Mouse (Mus musculus) forebrain, postnatal 0 days (tissue): ENCODE measurements around the gene Aplp1. TPM values are rescaled to one million over a fixed set of nuclear protein-coding genes. Genes with fewer than 3 reads are reported as not detected.

Experiments
- ATAC-seq: fragments of 200-750 bp; cut with Nextera tagmentation; 2 replicates; pipeline ENCODE4 v1.8.0; 2017; ENCODE audit warnings: mild to moderate bottlenecking, moderate library complexity
- DNase-seq: peaks from one replicate; pipeline ENCODE4 v3.0.0-alpha.2; 2015
- H3K27ac ChIP-seq: fragments of 300-500 bp; sonication (generic); 2 replicates; pipeline ENCODE4 v1.5.1; 2014; ENCODE audit warnings: low read depth, mild to moderate bottlenecking, antibody characterized with exemption, low read length, moderate library complexity, mixed read lengths
- H3K27me3 ChIP-seq: fragments of 300-500 bp; sonication (generic); 2 replicates; pipeline ENCODE4 v1.6.1; 2014; ENCODE audit warnings: mild to moderate bottlenecking, low read length, mixed read lengths; ENCODE audit not compliant: insufficient read depth
- H3K36me3 ChIP-seq: fragments of 300-500 bp; sonication (generic); 2 replicates; pipeline ENCODE4 v1.6.1; 2014; ENCODE audit warnings: mild to moderate bottlenecking, moderate library complexity; ENCODE audit not compliant: insufficient read depth
- H3K4me1 ChIP-seq: fragments of 300-500 bp; sonication (generic); 2 replicates; pipeline ENCODE4 v1.6.1; 2014; ENCODE audit warnings: antibody characterized with exemption; ENCODE audit not compliant: insufficient read depth
- H3K4me2 ChIP-seq: fragments of 300-500 bp; sonication (generic); 2 replicates; pipeline ENCODE4 v1.6.1; 2014; ENCODE audit warnings: low read depth, mild to moderate bottlenecking, moderate library complexity
- H3K4me3 ChIP-seq: fragments of 300-500 bp; sonication (generic); 2 replicates; pipeline ENCODE4 v1.5.1; 2014; ENCODE audit warnings: low read depth, low read length, mixed read lengths
- H3K9ac ChIP-seq: fragments of 300-500 bp; sonication (generic); 2 replicates; pipeline ENCODE4 v1.6.1; 2014; ENCODE audit warnings: mild to moderate bottlenecking
- H3K9me3 ChIP-seq: fragments of 300-500 bp; sonication (generic); 2 replicates; pipeline ENCODE4 v1.6.1; 2016; ENCODE audit warnings: low read length
- CTCF ChIP-seq: sonication (generic); IDR thresholded peaks from 2 replicates; pipeline ENCODE4 v1.5.1; 2016; ENCODE audit warnings: antibody characterized with exemption, control low read depth, low read depth
- WGBS: fragments of 180-500 bp; shearing (Covaris S2); extraction: QIAGEN DNeasy Blood & Tissue Kit; methylation state at CpG from one replicate; pipeline ENCODE4 v1.1.7; 2014; 5-methylcytosine and 5-hydroxymethylcytosine counted together
- polyA plus RNA-seq: library from polyadenylated mRNA; unstranded; fragments of >200 nt; fragmentation: Nextera tagmentation; extraction: Ambion mirVana; gene quantifications from 2 replicates; pipeline ENCODE4 v1.2.1, GENCODE M21; 2015
- total RNA-seq: library from RNA; depleted of rRNA; stranded (reverse); fragments of >200 nt; gene quantifications from 2 replicates; pipeline ENCODE4 v1.2.3, GENCODE M21; 2014; rRNA removed

Gene Aplp1
- total and polyA plus RNA-seq, 2 experiments from 2014 or later, result 834 to 867 TPM

GRCm38 (mm10) chr7:30394379-30394778 is 51.0 kb downstream of the Aplp1 start:
- H3K27ac ChIP-seq, result no peak overlapping the region
- no peak overlapping the region for H3K9ac ChIP-seq
- DNase-seq (peak; percentile 28), ATAC-seq (peak; percentile 60)
- H3K4me2 ChIP-seq, result no peak overlapping the region
- no peak overlapping the region for H3K4me3 ChIP-seq
- H3K4me1 ChIP-seq, result no peaks in the 10 kb centered on the region
- WGBS, result 64% methylated on average over 11 of the region's 11 CpGs
- no peaks in the 10 kb centered on the region for H3K27me3 ChIP-seq
- no peak for TF ChIP-seq CTCF
- H3K9me3 ChIP-seq, result no peaks in the 10 kb centered on the region
- no peaks in the 10 kb centered on the region for H3K36me3 ChIP-seq

GRCm38 (mm10) chr7:30393631-30394030 is 51.7 kb downstream of the Aplp1 start:
- no peaks in the 10 kb centered on the region for H3K36me3 ChIP-seq
- no peak overlapping the region for H3K4me2 ChIP-seq
- no peak for TF ChIP-seq CTCF
- H3K9ac ChIP-seq, result no peak overlapping the region
- H3K9me3 ChIP-seq, result no peaks in the 10 kb centered on the region
- 85% methylated on average over 4 of the region's 4 CpGs for WGBS
- no peaks in the 10 kb centered on the region for H3K27me3 ChIP-seq
- H3K27ac ChIP-seq, result no peak overlapping the region
- DNase-seq (no peak), ATAC-seq (no peak)
- H3K4me3 ChIP-seq, result no peak overlapping the region
- H3K4me1 ChIP-seq, result no peaks in the 10 kb centered on the region

- no peak for TF ChIP-seq CTCF
- H3K9me3 ChIP-seq, result no peaks in the 10 kb centered on the region
- no peak overlapping the region for H3K4me2 ChIP-seq
- H3K36me3 ChIP-seq, result no peaks in the 10 kb centered on the region
- H3K27me3 ChIP-seq, result no peaks in the 10 kb centered on the region
- DNase-seq (no peak), ATAC-seq (no peak)
- H3K4me1 ChIP-seq, result no peaks in the 10 kb centered on the region
- no peak overlapping the region for H3K4me3 ChIP-seq
- no peak overlapping the region for H3K9ac ChIP-seq
- no peak overlapping the region for H3K27ac ChIP-seq
- WGBS, result 77% methylated on average over 4 of the region's 4 CpGs
These were observed 52.4 kb downstream of the Aplp1 start for GRCm38 (mm10) chr7:30392746-30393520.

Other genes starting within 250 kb of the Aplp1 start
Only the 30 nearest of the 34 such genes appear.
- gene Tbcb, start 213.3 kb downstream of the Aplp1 start, total RNA-seq, result 151 and 204 TPM in 2 replicates
- 475 and 558 TPM in 2 replicates for gene Tbcb, start 213.3 kb downstream of the Aplp1 start, polyA plus RNA-seq
- not detected in 2 replicates for gene Ovol3, start 209.8 kb downstream of the Aplp1 start, total RNA-seq
- gene Ovol3, start 209.8 kb downstream of the Aplp1 start, polyA plus RNA-seq, result not detected in 2 replicates
- gene Thap8, start 165.4 kb downstream of the Aplp1 start, total RNA-seq, result 0.52 TPM in 1 of 2 replicates, not detected in the other
- gene Thap8, start 165.4 kb downstream of the Aplp1 start, polyA plus RNA-seq, result 0.45 TPM in 2 replicates
- 2.0 and 3.2 TPM in 2 replicates for gene Wdr62, start 165.1 kb downstream of the Aplp1 start, total RNA-seq
- gene Wdr62, start 165.1 kb downstream of the Aplp1 start, polyA plus RNA-seq, result 2.7 and 2.9 TPM in 2 replicates
- gene Clip3, start 153.8 kb downstream of the Aplp1 start, total RNA-seq, result 105 and 108 TPM in 2 replicates
- 178 and 186 TPM in 2 replicates for gene Clip3, start 153.8 kb downstream of the Aplp1 start, polyA plus RNA-seq
- gene Alkbh6, start 136.8 kb downstream of the Aplp1 start, total RNA-seq, result 70.5 and 74.1 TPM in 2 replicates
- gene Alkbh6, start 136.8 kb downstream of the Aplp1 start, polyA plus RNA-seq, result 117 and 127 TPM in 2 replicates
- 5.2 and 6.5 TPM in 2 replicates for gene Syne4, start 130.7 kb downstream of the Aplp1 start, total RNA-seq
- 1.8 and 4.5 TPM in 2 replicates for gene Syne4, start 130.7 kb downstream of the Aplp1 start, polyA plus RNA-seq
- gene E130208F15Rik, start 123.8 kb downstream of the Aplp1 start, total RNA-seq, result 0.52 TPM in 1 of 2 replicates, not detected in the other
- gene E130208F15Rik, start 123.8 kb downstream of the Aplp1 start, polyA plus RNA-seq, result 0.31 TPM in 1 of 2 replicates, not detected in the other
- 9.8 and 14.6 TPM in 2 replicates for gene Sdhaf1, start 121.6 kb downstream of the Aplp1 start, total RNA-seq
- gene Sdhaf1, start 121.6 kb downstream of the Aplp1 start, polyA plus RNA-seq, result 18.4 and 20.7 TPM in 2 replicates
- gene Lrfn3, start 82.8 kb downstream of the Aplp1 start, total RNA-seq, result 25.2 and 28.0 TPM in 2 replicates
- 16.4 and 20.3 TPM in 2 replicates for gene Lrfn3, start 82.8 kb downstream of the Aplp1 start, polyA plus RNA-seq
- 14.5 and 25.6 TPM in 2 replicates for gene Tyrobp, start 31.8 kb downstream of the Aplp1 start, total RNA-seq
- 44.2 and 52.5 TPM in 2 replicates for gene Tyrobp, start 31.8 kb downstream of the Aplp1 start, polyA plus RNA-seq
- gene Hcst, start 25.7 kb downstream of the Aplp1 start, total RNA-seq, result 1.1 TPM in 1 of 2 replicates, not detected in the other
- 0.41 and 0.87 TPM in 2 replicates for gene Hcst, start 25.7 kb downstream of the Aplp1 start, polyA plus RNA-seq
- gene Nfkbid, start 23.8 kb downstream of the Aplp1 start, total RNA-seq, result 1.6 and 3.4 TPM in 2 replicates
- gene Nfkbid, start 23.8 kb downstream of the Aplp1 start, polyA plus RNA-seq, result 1.1 and 1.7 TPM in 2 replicates
- gene Kirrel2, start 12.2 kb upstream of the Aplp1 start, total RNA-seq, result 0.46 and 2.1 TPM in 2 replicates
- gene Kirrel2, start 12.2 kb upstream of the Aplp1 start, polyA plus RNA-seq, result 0.07 and 0.11 TPM in 2 replicates
- gene Nphs1, start 12.8 kb upstream of the Aplp1 start, total RNA-seq, result 0.08 TPM in 1 of 2 replicates, not detected in the other
- 0.06 and 0.09 TPM in 2 replicates for gene Nphs1, start 12.8 kb upstream of the Aplp1 start, polyA plus RNA-seq
- gene Prodh2, start 48.1 kb upstream of the Aplp1 start, total RNA-seq, result not detected in 2 replicates
- not detected in 2 replicates for gene Prodh2, start 48.1 kb upstream of the Aplp1 start, polyA plus RNA-seq
- gene Arhgap33, start 89.5 kb upstream of the Aplp1 start, total RNA-seq, result 52.4 and 58.5 TPM in 2 replicates
- 128 and 145 TPM in 2 replicates for gene Arhgap33, start 89.5 kb upstream of the Aplp1 start, polyA plus RNA-seq
- 2.9 and 4.1 TPM in 2 replicates for gene Hspb6, start 106.6 kb upstream of the Aplp1 start, total RNA-seq
- gene Hspb6, start 106.6 kb upstream of the Aplp1 start, polyA plus RNA-seq, result 12.7 and 14.0 TPM in 2 replicates
- gene Proser3, start 106.8 kb upstream of the Aplp1 start, total RNA-seq, result 9.0 and 14.8 TPM in 2 replicates
- gene Proser3, start 106.8 kb upstream of the Aplp1 start, polyA plus RNA-seq, result 2.2 and 3.8 TPM in 2 replicates
- gene Lin37, start 114.3 kb upstream of the Aplp1 start, total RNA-seq, result 16.0 and 19.2 TPM in 2 replicates
- gene Lin37, start 114.3 kb upstream of the Aplp1 start, polyA plus RNA-seq, result 49.5 and 53.0 TPM in 2 replicates
- gene U2af1l4, start 117.8 kb upstream of the Aplp1 start, total RNA-seq, result 48.8 and 74.3 TPM in 2 replicates
- gene U2af1l4, start 117.8 kb upstream of the Aplp1 start, polyA plus RNA-seq, result 117 and 129 TPM in 2 replicates
- gene Gm49396, start 117.8 kb upstream of the Aplp1 start, total RNA-seq, result 5.5 and 9.9 TPM in 2 replicates
- gene Gm49396, start 117.8 kb upstream of the Aplp1 start, polyA plus RNA-seq, result 3.4 and 5.3 TPM in 2 replicates
- gene Psenen, start 118.1 kb upstream of the Aplp1 start, total RNA-seq, result 70.9 and 90.7 TPM in 2 replicates
- 141 and 161 TPM in 2 replicates for gene Psenen, start 118.1 kb upstream of the Aplp1 start, polyA plus RNA-seq
- 1.2 TPM in 1 of 2 replicates, not detected in the other for gene Igflr1, start 119.9 kb upstream of the Aplp1 start, total RNA-seq
- gene Igflr1, start 119.9 kb upstream of the Aplp1 start, polyA plus RNA-seq, result 2.3 and 3.2 TPM in 2 replicates
- gene Kmt2b, start 143.2 kb upstream of the Aplp1 start, total RNA-seq, result 31.2 and 31.5 TPM in 2 replicates
- gene Kmt2b, start 143.2 kb upstream of the Aplp1 start, polyA plus RNA-seq, result 3.8 and 5.2 TPM in 2 replicates
- gene Zbtb32, start 153.4 kb upstream of the Aplp1 start, total RNA-seq, result not detected in 2 replicates
- gene Zbtb32, start 153.4 kb upstream of the Aplp1 start, polyA plus RNA-seq, result 0.08 and 0.17 TPM in 2 replicates
- 0.29 and 0.38 TPM in 2 replicates for gene Upk1a, start 167.3 kb upstream of the Aplp1 start, total RNA-seq
- gene Upk1a, start 167.3 kb upstream of the Aplp1 start, polyA plus RNA-seq, result 0.42 and 0.62 TPM in 2 replicates
- 292 and 602 TPM in 2 replicates for gene Cox6b1, start 180.6 kb upstream of the Aplp1 start, total RNA-seq
- gene Cox6b1, start 180.6 kb upstream of the Aplp1 start, polyA plus RNA-seq, result 1,225 and 1,355 TPM in 2 replicates
- not detected in 2 replicates for gene Etv2, start 190.3 kb upstream of the Aplp1 start, total RNA-seq
- not detected in 2 replicates for gene Etv2, start 190.3 kb upstream of the Aplp1 start, polyA plus RNA-seq
- gene Rbm42, start 204.8 kb upstream of the Aplp1 start, total RNA-seq, result 150 and 156 TPM in 2 replicates
- gene Rbm42, start 204.8 kb upstream of the Aplp1 start, polyA plus RNA-seq, result 148 and 160 TPM in 2 replicates